Mouse (Mus musculus): ENCODE data around the gene Rexo1. TPM values are rescaled to one million over a fixed set of nuclear protein-coding genes. Genes with fewer than 3 reads are reported as not detected.

Rexo1 gene
- polyA plus RNA-seq, 1 experiment from 2014 or later: 22.5 TPM

DNA sequence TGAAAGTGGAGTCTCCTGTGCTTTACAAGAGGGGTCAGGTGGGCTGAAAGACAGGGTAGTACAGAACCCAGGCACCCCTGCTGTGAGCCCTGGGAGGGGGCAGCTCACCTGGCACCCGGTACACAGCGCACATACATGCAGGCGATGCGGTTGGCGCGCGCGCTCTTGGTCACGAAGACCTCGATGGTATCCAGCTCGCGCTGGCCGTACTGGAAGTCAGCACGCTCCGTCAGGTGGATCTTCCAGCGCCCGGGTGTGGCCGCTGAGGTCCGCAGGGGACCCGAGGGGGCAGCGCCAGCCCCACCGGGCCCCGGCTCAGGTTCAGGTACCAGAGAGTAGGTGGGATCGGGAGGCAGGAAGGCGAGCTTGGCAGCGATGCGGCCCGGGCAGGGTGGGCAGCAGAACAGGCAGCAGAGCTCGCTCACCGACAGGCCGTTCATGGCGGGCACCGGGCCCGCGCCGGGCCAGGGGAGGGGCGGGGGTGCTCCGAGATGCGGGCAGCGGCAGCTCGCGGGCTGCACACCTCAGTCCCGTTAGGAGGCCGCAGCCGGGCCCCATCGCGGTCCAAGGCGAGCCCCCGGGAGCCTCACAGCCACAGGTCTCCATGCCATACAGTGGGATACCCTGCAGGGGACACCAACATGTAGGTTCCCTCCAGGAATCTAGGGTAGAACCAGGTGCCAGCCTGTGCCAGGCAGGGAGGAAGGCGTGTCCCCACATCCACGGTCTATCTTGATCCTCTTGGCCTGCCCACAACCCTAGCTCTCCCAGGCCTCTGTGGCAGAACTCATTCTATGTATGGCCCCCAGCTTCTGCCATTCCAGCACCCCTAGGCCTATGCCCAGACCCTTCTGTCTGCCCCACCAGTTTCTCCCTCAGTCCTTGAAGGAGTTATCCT is 25.3 kb upstream of the Rexo1 start:
- no peak overlapping the region for H3K9ac ChIP-seq (ENCODE audit: low read depth, low read length)
- no peaks in the 10 kb centered on the region for H3K9me3 ChIP-seq (ENCODE audit: control insufficient read depth, low read length)
- H3K27ac ChIP-seq (ENCODE audit: low read depth, low read length): peak overlapping the region; percentile 36
- peaks cover 4% of the 10 kb centered on the region for H3K4me1 ChIP-seq (replicated peaks; ENCODE audit: control insufficient read depth, insufficient read depth, low read length)
- no peak overlapping the region; the same call in 1 of the 2 replicates for H3K4me3 ChIP-seq (ENCODE audit: low read depth, low read length)
- WGBS: 95% methylated on average over 44 of the region's 51 CpGs
- H3K36me3 ChIP-seq (ENCODE audit: control insufficient read depth, insufficient read depth, low read length): no peaks in the 10 kb centered on the region
- DNase-seq (ENCODE audit: low spot score): no peak
- no peak for ATAC-seq (ENCODE audit: low FRiP score)
- H3K4me2 ChIP-seq (replicated peaks; ENCODE audit: low read depth, low read length): no peak overlapping the region; the same call in 1 of the 2 replicates
- H3K27me3 ChIP-seq (ENCODE audit: control insufficient read depth, insufficient read depth, low read length): no peaks in the 10 kb centered on the region

DNA sequence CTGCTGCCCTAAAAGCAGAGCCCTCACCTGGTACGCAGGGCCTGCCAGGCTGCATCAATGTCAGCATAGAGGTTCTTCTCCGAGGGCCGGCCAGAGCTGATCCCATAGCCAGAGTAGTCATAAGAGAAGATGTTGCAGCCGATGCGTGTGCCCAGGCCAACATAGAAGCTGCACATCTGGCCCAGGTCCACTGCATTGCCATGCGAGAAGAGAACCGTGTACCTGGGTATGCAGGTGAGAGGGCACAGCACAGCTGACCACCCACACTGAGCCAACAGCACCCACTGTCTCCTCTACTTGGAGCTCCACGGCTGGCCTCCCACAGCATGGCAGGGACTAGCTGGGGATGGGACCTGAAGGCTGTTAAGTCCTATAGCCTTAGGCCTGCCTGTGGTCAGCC is 24.2 kb upstream of the Rexo1 start:
- 96% methylated on average over 8 of the region's 8 CpGs for WGBS
- peaks cover 4% of the 10 kb centered on the region for H3K4me1 ChIP-seq (replicated peaks; ENCODE audit: control insufficient read depth, insufficient read depth, low read length)
- no peak overlapping the region for H3K27ac ChIP-seq (ENCODE audit: low read depth, low read length)
- H3K9me3 ChIP-seq (ENCODE audit: control insufficient read depth, low read length): no peaks in the 10 kb centered on the region
- H3K4me2 ChIP-seq (replicated peaks; ENCODE audit: low read depth, low read length): no peak overlapping the region
- no peaks in the 10 kb centered on the region for H3K27me3 ChIP-seq (ENCODE audit: control insufficient read depth, insufficient read depth, low read length)
- DNase-seq (ENCODE audit: low spot score) (no peak), ATAC-seq (ENCODE audit: low FRiP score) (no peak)
- no peak overlapping the region for H3K9ac ChIP-seq (ENCODE audit: low read depth, low read length)
- H3K36me3 ChIP-seq (ENCODE audit: control insufficient read depth, insufficient read depth, low read length): no peaks in the 10 kb centered on the region
- H3K4me3 ChIP-seq (ENCODE audit: low read depth, low read length): no peak overlapping the region

DNA sequence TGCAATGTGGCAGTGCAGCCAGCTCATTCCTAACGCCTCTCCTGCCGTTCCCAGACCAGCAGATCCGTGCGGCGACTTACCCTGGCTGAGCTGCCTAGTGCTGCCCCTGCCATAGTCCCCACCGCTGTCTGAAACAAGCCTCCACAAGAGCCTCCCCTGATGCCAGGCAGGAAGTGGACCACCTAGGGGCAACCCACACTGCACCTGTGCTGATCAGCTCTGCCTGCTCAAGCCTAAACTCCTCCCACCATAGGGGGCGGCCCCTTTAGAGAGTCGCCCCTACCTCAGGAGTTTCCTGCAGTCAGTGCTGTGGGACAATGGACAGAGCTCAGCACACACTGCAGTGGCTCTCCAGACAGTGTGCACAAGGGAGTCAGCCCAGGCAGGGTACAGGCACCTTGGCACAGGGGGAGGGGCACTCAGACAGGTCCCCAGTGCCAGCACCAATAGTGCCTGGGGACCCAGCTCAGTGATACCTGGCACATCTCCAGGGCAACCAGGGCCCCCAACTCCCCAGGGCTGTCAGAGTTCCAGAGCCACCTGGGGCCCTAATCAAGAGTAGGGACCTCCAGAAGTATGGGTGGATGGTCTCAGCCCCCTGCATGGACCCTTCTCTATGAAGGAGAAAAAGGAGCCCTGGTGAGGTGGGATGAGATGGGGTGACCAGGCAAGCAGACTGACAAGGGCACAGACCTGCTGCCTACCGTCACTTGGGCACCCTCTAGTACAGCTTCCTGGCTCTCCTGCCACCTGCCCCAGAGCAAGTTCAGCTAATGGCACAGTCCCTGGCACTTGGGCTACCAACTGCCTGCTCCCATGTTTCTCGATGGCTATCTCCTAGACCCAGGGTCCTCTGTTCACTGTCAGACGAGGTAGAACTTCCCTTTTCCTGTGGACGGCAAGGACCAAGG is 23.5 kb upstream of the Rexo1 start:
- no peak overlapping the region for H3K4me3 ChIP-seq (ENCODE audit: low read depth, low read length)
- H3K9me3 ChIP-seq (ENCODE audit: control insufficient read depth, low read length): no peaks in the 10 kb centered on the region
- H3K4me2 ChIP-seq (replicated peaks; ENCODE audit: low read depth, low read length): no peak overlapping the region
- WGBS: 80% methylated on average over 12 of the region's 12 CpGs
- H3K27me3 ChIP-seq (ENCODE audit: control insufficient read depth, insufficient read depth, low read length): no peaks in the 10 kb centered on the region
- DNase-seq (ENCODE audit: low spot score): no peak
- no peak overlapping the region for H3K9ac ChIP-seq (ENCODE audit: low read depth, low read length)
- peaks cover 4% of the 10 kb centered on the region for H3K4me1 ChIP-seq (replicated peaks; ENCODE audit: control insufficient read depth, insufficient read depth, low read length)
- H3K36me3 ChIP-seq (ENCODE audit: control insufficient read depth, insufficient read depth, low read length): no peaks in the 10 kb centered on the region
- ATAC-seq (ENCODE audit: low FRiP score): no peak
- H3K27ac ChIP-seq (ENCODE audit: low read depth, low read length): no peak overlapping the region

DNA sequence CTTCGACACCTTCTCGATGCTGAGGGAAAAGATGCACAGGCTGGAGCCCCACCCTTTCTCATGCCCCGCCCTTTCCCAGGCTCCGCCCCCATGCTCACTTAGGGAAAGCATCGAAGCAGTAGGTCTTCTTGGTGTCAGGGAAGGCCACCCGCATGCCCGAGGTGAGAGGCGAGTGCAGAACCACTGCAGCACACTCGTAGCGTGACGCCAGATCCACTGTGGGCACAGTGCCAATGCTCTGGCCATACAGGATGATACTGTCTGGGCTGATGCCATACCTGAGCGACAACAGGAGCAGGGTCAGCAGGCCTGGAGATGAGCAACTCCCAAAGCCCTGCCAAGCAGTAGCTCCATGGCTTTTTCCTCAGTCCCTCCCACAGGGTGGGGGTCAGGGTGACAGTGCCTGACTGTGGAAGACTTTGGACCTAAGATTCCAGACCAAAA is 22.7 kb upstream of the Rexo1 start:
- Histone ChIP-seq H3K27me3 (ENCODE audit: control insufficient read depth, insufficient read depth, low read length) (no peaks in the 10 kb centered on the region), H3K9ac (ENCODE audit: low read depth, low read length) (no peak overlapping the region), H3K4me1 (replicated peaks; ENCODE audit: control insufficient read depth, insufficient read depth, low read length) (peaks cover 4% of the 10 kb centered on the region), H3K4me3 (ENCODE audit: low read depth, low read length) (no peak overlapping the region), H3K27ac (ENCODE audit: low read depth, low read length) (no peak overlapping the region), H3K36me3 (ENCODE audit: control insufficient read depth, insufficient read depth, low read length) (no peaks in the 10 kb centered on the region), H3K9me3 (ENCODE audit: control insufficient read depth, low read length) (no peaks in the 10 kb centered on the region), H3K4me2 (replicated peaks; ENCODE audit: low read depth, low read length) (no peak overlapping the region)
- DNase-seq (ENCODE audit: low spot score) (no peak), ATAC-seq (ENCODE audit: low FRiP score) (no peak)
- 71% methylated on average over 12 of the region's 12 CpGs for WGBS

DNA sequence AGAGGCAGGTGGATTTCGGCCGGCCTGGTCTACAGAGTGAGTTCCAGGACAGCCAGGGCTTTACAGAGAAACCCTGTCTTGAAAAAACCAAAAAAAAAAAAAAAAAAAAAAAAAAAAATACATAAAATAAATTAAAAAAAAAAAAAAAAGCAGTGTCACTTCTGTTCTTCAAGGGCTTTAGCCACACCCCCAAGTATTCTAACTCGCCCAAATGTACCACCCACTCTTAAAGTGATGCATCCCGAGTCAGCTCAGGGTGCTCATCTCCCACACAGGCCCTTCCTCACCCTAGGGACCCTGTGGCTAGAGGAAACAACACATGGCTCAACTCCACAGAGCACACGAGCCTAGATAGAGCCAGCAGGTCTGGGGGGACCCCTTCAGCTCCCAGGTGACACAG is 21.7 kb upstream of the Rexo1 start:
- no peak overlapping the region for H3K4me3 ChIP-seq (ENCODE audit: low read depth, low read length)
- H3K9ac ChIP-seq (ENCODE audit: low read depth, low read length): no peak overlapping the region
- 91% methylated on average over 5 of the region's 5 CpGs for WGBS
- H3K4me1 ChIP-seq (replicated peaks; ENCODE audit: control insufficient read depth, insufficient read depth, low read length): peaks cover 4% of the 10 kb centered on the region
- no peak overlapping the region for H3K27ac ChIP-seq (ENCODE audit: low read depth, low read length)
- H3K27me3 ChIP-seq (ENCODE audit: control insufficient read depth, insufficient read depth, low read length): no peaks in the 10 kb centered on the region
- H3K4me2 ChIP-seq (replicated peaks; ENCODE audit: low read depth, low read length): no peak overlapping the region
- H3K9me3 ChIP-seq (ENCODE audit: control insufficient read depth, low read length): no peaks in the 10 kb centered on the region
- H3K36me3 ChIP-seq (ENCODE audit: control insufficient read depth, insufficient read depth, low read length): no peaks in the 10 kb centered on the region
- ATAC-seq (ENCODE audit: low FRiP score) (no peak), DNase-seq (ENCODE audit: low spot score) (no peak)

DNA sequence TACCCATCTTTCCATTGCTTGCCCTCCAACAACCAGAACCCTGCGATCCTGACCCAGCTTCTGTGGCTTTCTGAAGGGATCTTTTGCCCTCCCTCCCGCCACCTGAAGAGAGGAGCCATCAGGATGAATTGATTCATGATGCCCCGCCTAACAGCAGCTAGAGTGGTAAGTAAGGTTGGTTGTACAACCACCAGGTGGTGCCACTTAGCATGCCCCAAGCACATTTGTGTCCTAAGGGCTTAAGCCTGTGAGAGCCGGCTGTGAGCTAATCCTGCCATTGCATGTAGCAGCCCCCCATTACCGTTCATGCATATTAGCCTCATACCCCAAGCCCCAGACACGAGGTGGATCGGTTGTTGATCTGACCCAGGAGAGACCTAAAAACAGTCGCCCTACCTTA is 17.6 kb upstream of the Rexo1 start:
- no peak overlapping the region; the same call in 1 of the 2 replicates for H3K4me3 ChIP-seq (ENCODE audit: low read depth, low read length)
- H3K4me1 ChIP-seq (replicated peaks; ENCODE audit: control insufficient read depth, insufficient read depth, low read length): peaks cover 4% of the 10 kb centered on the region
- H3K36me3 ChIP-seq (ENCODE audit: control insufficient read depth, insufficient read depth, low read length): no peaks in the 10 kb centered on the region
- H3K9ac ChIP-seq (ENCODE audit: low read depth, low read length): 0 out of 2 replicates have a peak overlapping the region, but pooled peaks have one; percentile 15
- DNase-seq (ENCODE audit: low spot score) (peak; percentile 56), ATAC-seq (ENCODE audit: low FRiP score) (no peak)
- H3K9me3 ChIP-seq (ENCODE audit: control insufficient read depth, low read length): no peaks in the 10 kb centered on the region
- H3K27ac ChIP-seq (ENCODE audit: low read depth, low read length): 0 out of 2 replicates have a peak overlapping the region, but pooled peaks have one; percentile 33
- H3K4me2 ChIP-seq (replicated peaks; ENCODE audit: low read depth, low read length): 0 out of 2 replicates have a peak overlapping the region, but pooled peaks have one; percentile 97
- WGBS: 8% methylated on average over 8 of the region's 8 CpGs
- H3K27me3 ChIP-seq (ENCODE audit: control insufficient read depth, insufficient read depth, low read length): no peaks in the 10 kb centered on the region

DNA sequence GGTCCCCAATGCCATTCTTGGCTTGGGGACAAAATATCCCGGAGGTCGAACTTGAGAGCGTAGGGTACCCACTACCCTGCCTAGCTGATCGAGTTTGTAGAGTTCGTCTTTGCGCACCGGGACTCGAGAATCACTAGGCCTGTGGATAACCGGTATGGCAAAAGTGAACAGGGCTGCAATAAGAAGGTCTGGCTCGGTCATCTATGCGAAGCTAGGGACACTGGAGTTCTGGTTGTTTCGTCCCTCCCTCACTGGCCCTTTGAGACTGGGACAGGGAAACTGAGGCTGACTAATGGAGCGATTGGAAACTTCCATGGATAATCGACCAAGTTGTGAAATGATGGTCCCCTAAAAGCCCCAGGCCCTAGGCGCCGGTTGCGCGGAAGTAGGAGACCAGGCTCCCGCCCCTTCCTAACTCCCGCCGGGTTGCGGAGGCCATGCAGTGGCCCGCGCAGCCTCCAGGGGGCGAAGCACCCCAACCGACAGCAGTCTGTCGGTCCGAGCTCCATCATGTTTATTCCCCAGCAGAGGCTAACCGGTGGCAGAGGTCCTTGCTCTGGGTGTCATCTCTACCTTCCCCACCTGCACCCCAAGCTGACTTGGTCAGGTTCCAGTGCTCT is 16.9 kb upstream of the Rexo1 start:
- DNase-seq (ENCODE audit: low spot score) (peak; percentile 86), ATAC-seq (ENCODE audit: low FRiP score) (peak; percentile 53)
- H3K27ac ChIP-seq (ENCODE audit: low read depth, low read length): peak overlapping the region; percentile 82
- no peaks in the 10 kb centered on the region for H3K36me3 ChIP-seq (ENCODE audit: control insufficient read depth, insufficient read depth, low read length)
- H3K4me1 ChIP-seq (replicated peaks; ENCODE audit: control insufficient read depth, insufficient read depth, low read length): peaks cover 4% of the 10 kb centered on the region
- peak overlapping the region; percentile 60; the same call in 1 of the 2 replicates for H3K9ac ChIP-seq (ENCODE audit: low read depth, low read length)
- H3K27me3 ChIP-seq (ENCODE audit: control insufficient read depth, insufficient read depth, low read length): no peaks in the 10 kb centered on the region
- H3K9me3 ChIP-seq (ENCODE audit: control insufficient read depth, low read length): no peaks in the 10 kb centered on the region
- peak overlapping the region; percentile 97 for H3K4me2 ChIP-seq (replicated peaks; ENCODE audit: low read depth, low read length)
- peak overlapping the region; percentile 82 for H3K4me3 ChIP-seq (ENCODE audit: low read depth, low read length)
- under 1% methylated on average over 29 of the region's 29 CpGs for WGBS
